Mouse (Mus musculus) hindbrain, embryonic 14.5 days (tissue): ENCODE data around the gene Mgat4e. TPM values are rescaled to one million over a fixed set of nuclear protein-coding genes. Genes with fewer than 3 reads are reported as not detected.

ENCODE experiments used
- ATAC-seq: fragments of 200-750 bp; cut with Nextera tagmentation; 2 replicates; pipeline ENCODE4 v1.8.0; 2017; ENCODE audit warnings: moderate number of reproducible peaks, mild to moderate bottlenecking, moderate TSS enrichment, moderate library complexity; ENCODE audit not compliant: low FRiP score
- DNase-seq: peaks from one replicate; pipeline ENCODE4 v3.0.0-alpha.2; 2015; ENCODE audit warnings: low spot score
- H3K27ac ChIP-seq: fragments of 300-500 bp; sonication (generic); 2 replicates; pipeline ENCODE4 v1.5.1; 2014; ENCODE audit warnings: mild to moderate bottlenecking, moderate library complexity
- H3K27me3 ChIP-seq: fragments of 300-500 bp; sonication (generic); 2 replicates; pipeline ENCODE4 v1.6.1; 2014; ENCODE audit warnings: mild to moderate bottlenecking, low read length, mixed read lengths; ENCODE audit not compliant: control insufficient read depth, insufficient read depth
- H3K36me3 ChIP-seq: fragments of 300-500 bp; sonication (generic); replicated peaks from 2 replicates; pipeline ENCODE4 v1.6.1; 2014; ENCODE audit not compliant: control insufficient read depth, insufficient read depth
- H3K4me1 ChIP-seq: fragments of 300-500 bp; sonication (generic); replicated peaks from 2 replicates; pipeline ENCODE4 v1.6.1; 2014; ENCODE audit warnings: antibody characterized with exemption, low read length, mixed read lengths; ENCODE audit not compliant: control insufficient read depth, insufficient read depth
- H3K4me2 ChIP-seq: fragments of 300-500 bp; sonication (generic); replicated peaks from 2 replicates; pipeline ENCODE4 v1.6.1; 2014; ENCODE audit warnings: mild to moderate bottlenecking, moderate library complexity
- H3K4me3 ChIP-seq: fragments of 300-500 bp; sonication (generic); replicated peaks from 2 replicates; pipeline ENCODE4 v1.5.1; 2014; ENCODE audit warnings: mild to moderate bottlenecking, low read length
- H3K9ac ChIP-seq: fragments of 300-500 bp; sonication (generic); 2 replicates; pipeline ENCODE4 v1.6.1; 2014
- H3K9me3 ChIP-seq: fragments of 300-500 bp; sonication (generic); 2 replicates; pipeline ENCODE4 v1.6.1; 2016; ENCODE audit warnings: low read length; ENCODE audit not compliant: control insufficient read depth
- WGBS: fragments of 180-500 bp; shearing (Covaris S2); extraction: QIAGEN DNeasy Blood & Tissue Kit; methylation state at CpG from one replicate; pipeline ENCODE4 v1.1.7; 2014; 5-methylcytosine and 5-hydroxymethylcytosine counted together
- polyA plus RNA-seq: library from polyadenylated mRNA; unstranded; fragments of >200 nt; fragmentation: Nextera tagmentation; extraction: Ambion mirVana; gene quantifications from 2 replicates; pipeline ENCODE4 v1.2.1, GENCODE M21; 2014

Mgat4e gene
- polyA plus RNA-seq, 1 experiment from 2014 or later, result not detected

DNA sequence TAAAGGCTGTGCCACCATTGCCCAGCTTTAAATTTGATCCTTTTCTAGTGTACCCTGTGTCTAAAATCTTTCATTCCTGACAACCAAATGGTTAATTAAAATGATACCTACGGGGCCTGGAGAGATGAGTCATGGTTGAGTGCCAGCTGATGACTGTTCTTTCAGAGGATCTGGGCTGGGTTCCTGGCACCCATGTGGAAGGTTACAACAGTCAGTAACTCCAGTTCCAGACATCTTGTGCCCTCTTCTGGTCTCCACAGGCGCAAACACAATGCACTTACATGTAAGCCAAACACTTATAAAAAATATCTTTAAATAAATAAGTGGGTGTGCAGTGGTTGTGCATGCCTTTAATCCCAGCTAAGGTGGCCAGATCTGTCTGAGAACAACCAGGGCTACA lies 56.0 kb downstream of the Mgat4e start:
- Histone ChIP-seq H3K4me3 (no peak overlapping the region), H3K9ac (peak overlapping the region; percentile 67; the same call in 1 of the 2 replicates)
- 77% methylated on average over 2 of the region's 2 CpGs for WGBS

DNA sequence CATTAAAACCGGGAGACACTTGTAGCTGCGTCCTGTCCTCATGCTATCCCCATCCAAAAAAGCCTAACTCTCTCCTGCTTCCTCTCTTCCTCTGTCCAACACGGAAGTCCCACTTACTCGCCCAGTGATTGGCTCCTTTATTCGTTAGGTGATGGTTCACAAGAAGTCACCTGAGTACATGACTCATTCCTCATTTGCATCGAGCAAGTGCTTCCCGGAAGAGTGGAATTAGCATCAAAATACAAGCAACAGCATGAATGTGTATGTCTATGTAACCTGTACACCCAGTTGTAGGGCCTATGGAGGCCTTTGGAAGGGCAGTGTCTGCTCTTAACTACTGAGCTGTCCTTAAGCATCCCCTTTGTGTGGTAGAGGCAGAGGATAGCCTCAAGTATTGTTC lies 57.2 kb downstream of the Mgat4e start:
- Histone ChIP-seq H3K4me2 (no peak overlapping the region), H3K4me1 (peaks cover 19% of the 10 kb centered on the region), H3K4me3 (no peak overlapping the region), H3K27ac (no peak overlapping the region), H3K27me3 (no peaks in the 10 kb centered on the region), H3K9ac (no peak overlapping the region), H3K9me3 (no peaks in the 10 kb centered on the region), H3K36me3 (peaks cover 43% of the 10 kb centered on the region)
- 77% methylated on average over 7 of the region's 7 CpGs for WGBS
- ATAC-seq (no peak), DNase-seq (no peak)

More for the DNA sequence above, 56.0 kb downstream of the Mgat4e start:
- Histone ChIP-seq H3K36me3 (peaks cover 33% of the 10 kb centered on the region), H3K27me3 (no peaks in the 10 kb centered on the region), H3K4me2 (peak overlapping the region; percentile 74), H3K27ac (peak overlapping the region; percentile 88; the same call in 1 of the 2 replicates), H3K9me3 (no peaks in the 10 kb centered on the region), H3K4me1 (peaks cover 19% of the 10 kb centered on the region)
- ATAC-seq, result no peak
- no peak for DNase-seq

Other genes with a start within 250 kb of the Mgat4e start
- 20.4 and 22.3 TPM in 2 replicates for gene Ppfia4, start 216.8 kb downstream of the Mgat4e start, polyA plus RNA-seq
- gene Tmem183a, start 187.7 kb downstream of the Mgat4e start, polyA plus RNA-seq, result 134 and 140 TPM in 2 replicates
- gene 4933406M09Rik, start 163.7 kb downstream of the Mgat4e start, polyA plus RNA-seq, result not detected in 2 replicates
- gene Cyb5r1, start 144.1 kb downstream of the Mgat4e start, polyA plus RNA-seq, result 11.1 and 13.3 TPM in 2 replicates
- gene Adipor1, start 134.3 kb downstream of the Mgat4e start, polyA plus RNA-seq, result 80.3 and 87.5 TPM in 2 replicates
- gene Klhl12, start 94.2 kb downstream of the Mgat4e start, polyA plus RNA-seq, result 31.8 and 37.3 TPM in 2 replicates
- gene Rabif, start 55.0 kb downstream of the Mgat4e start, polyA plus RNA-seq, result 73.9 and 82.1 TPM in 2 replicates
- 83.0 TPM in 2 replicates for gene Kdm5b, start 10.5 kb upstream of the Mgat4e start, polyA plus RNA-seq
- 10.1 and 10.5 TPM in 2 replicates for gene Syt2, start 97.0 kb upstream of the Mgat4e start, polyA plus RNA-seq